Mouse (Mus musculus): ENCODE data around the gene Dffa.

- TF ChIP-seq CTCF (IDR thresholded peaks at IDR 0.05; ENCODE audit: low read depth) (no peak), EP300 (IDR thresholded peaks at IDR 0.05; ENCODE audit: low read depth) (no peak)
Measured at GRCm38 (mm10) chr4:149147528-149147927, 43.6 kb downstream of the Dffa start.

All from heart, postnatal 0 days (tissue).